Mouse (Mus musculus): Measurements from ENCODE around the gene Sgms2.
"Not testable (repeated sequence)": the region's sequence is repeated elsewhere in the genome, so short reads cannot be mapped to it uniquely, and the experiment has no call there.

The Sgms2 gene

GRCm38 (mm10) chr3:131358205-131358604 lies 133.0 kb downstream of the Sgms2 start:
- DNase-seq (ENCODE audit: low spot score in 2 of 2): no peak

- no peak for DNase-seq (ENCODE audit: low spot score in 2 of 2)
Measured at GRCm38 (mm10) chr3:131357643-131358042, 133.6 kb downstream of the Sgms2 start.

GRCm38 (mm10) chr3:131356026-131356425 lies 135.2 kb downstream of the Sgms2 start:
- DNase-seq (ENCODE audit: low spot score in 2 of 2): no peak

- DNase-seq (ENCODE audit: low spot score in 2 of 2): no peak
Measured at GRCm38 (mm10) chr3:131350539-131350938, 140.7 kb downstream of the Sgms2 start.

- DNase-seq (ENCODE audit: low spot score in 2 of 2): no peak
Measured at GRCm38 (mm10) chr3:131349013-131349412, 142.2 kb downstream of the Sgms2 start.

- DNase-seq (ENCODE audit: low spot score in 2 of 2): no peak
Measured at GRCm38 (mm10) chr3:131348579-131348950, 142.6 kb downstream of the Sgms2 start.

GRCm38 (mm10) chr3:131347831-131348578 lies 143.2 kb downstream of the Sgms2 start:
- DNase-seq (ENCODE audit: low spot score in 2 of 2): no peak

- DNase-seq (ENCODE audit: low spot score in 2 of 2): no peak
Measured at GRCm38 (mm10) chr3:131345903-131346302, 145.3 kb downstream of the Sgms2 start.

GRCm38 (mm10) chr3:131343311-131343710 lies 147.9 kb downstream of the Sgms2 start:
- DNase-seq (ENCODE audit: low spot score in 2 of 2): no peak

- no peak for DNase-seq (ENCODE audit: low spot score in 2 of 2)
Measured at GRCm38 (mm10) chr3:131340885-131341284, 150.3 kb downstream of the Sgms2 start.

- DNase-seq (ENCODE audit: low spot score in 2 of 2): no peak
Measured at GRCm38 (mm10) chr3:131339280-131339679, 151.9 kb downstream of the Sgms2 start.

- not testable (repeated sequence) for DNase-seq (ENCODE audit: low spot score in 2 of 2)
Measured at GRCm38 (mm10) chr3:131337749-131338148, 153.5 kb downstream of the Sgms2 start.

GRCm38 (mm10) chr3:131336629-131337028 lies 154.6 kb downstream of the Sgms2 start:
- no peak for DNase-seq (ENCODE audit: low spot score in 2 of 2)

- no peak for DNase-seq (ENCODE audit: low spot score in 2 of 2)
Measured at GRCm38 (mm10) chr3:131335117-131335547, 156.1 kb downstream of the Sgms2 start.

GRCm38 (mm10) chr3:131327189-131327588 lies 164.0 kb downstream of the Sgms2 start:
- no peak for DNase-seq (ENCODE audit: low spot score in 2 of 2)

- DNase-seq (ENCODE audit: low spot score in 2 of 2): no peak
Measured at GRCm38 (mm10) chr3:131326637-131327036, 164.6 kb downstream of the Sgms2 start.

- no peak for DNase-seq (ENCODE audit: low spot score in 2 of 2)
Measured at GRCm38 (mm10) chr3:131322081-131322815, 169.0 kb downstream of the Sgms2 start.

- peak; percentile 46 to 77 for DNase-seq (ENCODE audit: low spot score in 2 of 2)
Measured at GRCm38 (mm10) chr3:131320184-131320583, 171.0 kb downstream of the Sgms2 start.

- no peak for DNase-seq (ENCODE audit: low spot score in 2 of 2)
Measured at GRCm38 (mm10) chr3:131318211-131318610, 173.0 kb downstream of the Sgms2 start.

GRCm38 (mm10) chr3:131317126-131317525 lies 174.1 kb downstream of the Sgms2 start:
- no peak for DNase-seq (ENCODE audit: low spot score in 2 of 2)

- DNase-seq (ENCODE audit: low spot score in 2 of 2): no peak
Measured at GRCm38 (mm10) chr3:131315957-131316510, 175.2 kb downstream of the Sgms2 start.

GRCm38 (mm10) chr3:131312340-131312739 lies 178.9 kb downstream of the Sgms2 start:
- no peak for DNase-seq (ENCODE audit: low spot score in 2 of 2)

- DNase-seq (ENCODE audit: low spot score in 2 of 2): no peak
Measured at GRCm38 (mm10) chr3:131310572-131310971, 180.6 kb downstream of the Sgms2 start.
